Mouse (Mus musculus) left cerebral cortex, postnatal 14 days (tissue): ENCODE measurements around the gene Phactr1. TPM values are rescaled to one million over a fixed set of nuclear protein-coding genes. Genes with fewer than 3 reads are reported as not detected.
A peak's percentile ranks its signal among the peaks of the same experiment; 100 is the strongest.

Experiments used
- DNase-seq, 2 experiments: peaks; one replicate each; pipeline ENCODE4 v3.0.0; 2021 to 2022; ENCODE audit warnings: low spot score in 2 of 2, mixed read lengths in 1 of 2
- intact Hi-C: fragments of 180-260 bp; cut with DNase I; formaldehyde crosslinking; loops from one replicate; pipeline ENCODE4 v1.15.1; 2025
- total RNA-seq, 2 experiments: library from RNA; stranded (reverse); gene quantifications; 2 replicates each; pipeline ENCODE4 v1.2.3; 2021

The Phactr1 gene
- total RNA-seq, 2 experiments from 2014 or later = 449 to 512 TPM

- DNase-seq = peak in 1 of 2 experiments; percentile 34
- intact Hi-C loops = no loop called here
These were observed 311.9 kb downstream of the Phactr1 start for GRCm38 (mm10) chr13:42992306-42992705.

GRCm38 (mm10) chr13:42994276-42994675 is 313.9 kb downstream of the Phactr1 start:
- intact Hi-C loops = no loop called here
- no peak for DNase-seq

- intact Hi-C loops = no loop called here
- DNase-seq = peak in 1 of 2 experiments; percentile 27
These were observed 315.8 kb downstream of the Phactr1 start for GRCm38 (mm10) chr13:42996188-42996587.

- intact Hi-C loops = no loop called here
- no peak for DNase-seq
These were observed 318.9 kb downstream of the Phactr1 start for GRCm38 (mm10) chr13:42999287-42999686.

GRCm38 (mm10) chr13:43005131-43005579 is 324.7 kb downstream of the Phactr1 start:
- intact Hi-C loops = no loop called here
- no peak for DNase-seq

GRCm38 (mm10) chr13:43008466-43008865 is 328.0 kb downstream of the Phactr1 start:
- intact Hi-C loops = no loop called here
- no peak for DNase-seq

GRCm38 (mm10) chr13:43009596-43009995 is 329.2 kb downstream of the Phactr1 start:
- intact Hi-C loops = no loop called here

GRCm38 (mm10) chr13:43011516-43011915 is 331.1 kb downstream of the Phactr1 start:
- intact Hi-C loops = no loop called here
- DNase-seq = no peak

More at GRCm38 (mm10) chr13:43009596-43009995, 329.2 kb downstream of the Phactr1 start:
- DNase-seq = no peak

- no peak for DNase-seq
- intact Hi-C loops = no loop called here
These were observed 333.6 kb downstream of the Phactr1 start for GRCm38 (mm10) chr13:43013984-43014383.

- no peak for DNase-seq
- intact Hi-C loops = no loop called here
These were observed 335.3 kb downstream of the Phactr1 start for GRCm38 (mm10) chr13:43015768-43016167.

GRCm38 (mm10) chr13:43018863-43019262 is 338.4 kb downstream of the Phactr1 start:
- intact Hi-C loops = no loop called here
- DNase-seq = no peak

- intact Hi-C loops = no loop called here
- no peak for DNase-seq
These were observed 340.6 kb downstream of the Phactr1 start for GRCm38 (mm10) chr13:43021031-43021430.

- intact Hi-C loops = no loop called here
These were observed 342.6 kb downstream of the Phactr1 start for GRCm38 (mm10) chr13:43023005-43023404.

GRCm38 (mm10) chr13:43027568-43027967 is 347.1 kb downstream of the Phactr1 start:
- intact Hi-C loops = no loop called here
- no peak for DNase-seq

More at GRCm38 (mm10) chr13:43023005-43023404, 342.6 kb downstream of the Phactr1 start:
- DNase-seq = no peak

GRCm38 (mm10) chr13:43030222-43030621 is 349.8 kb downstream of the Phactr1 start:
- peak in 1 of 2 experiments; percentile 57 for DNase-seq
- intact Hi-C loops = no loop called here

- intact Hi-C loops = no loop called here
- DNase-seq = no peak
These were observed 352.0 kb downstream of the Phactr1 start for GRCm38 (mm10) chr13:43032451-43032850.

- intact Hi-C loops = no loop called here
- no peak for DNase-seq
These were observed 356.1 kb downstream of the Phactr1 start for GRCm38 (mm10) chr13:43036510-43036909.

GRCm38 (mm10) chr13:43042766-43043165 is 362.3 kb downstream of the Phactr1 start:
- no peak for DNase-seq
- intact Hi-C loops = no loop called here

- DNase-seq = no peak
These were observed 368.1 kb downstream of the Phactr1 start for GRCm38 (mm10) chr13:43048553-43048952.

GRCm38 (mm10) chr13:43053201-43053600 is 372.8 kb downstream of the Phactr1 start:
- intact Hi-C loops = no loop called here
- DNase-seq = no peak

More at GRCm38 (mm10) chr13:43048553-43048952, 368.1 kb downstream of the Phactr1 start:
- intact Hi-C loops = no loop called here

- no peak for DNase-seq
- intact Hi-C loops = no loop called here
These were observed 374.7 kb downstream of the Phactr1 start for GRCm38 (mm10) chr13:43055136-43055535.

- DNase-seq = no peak
- intact Hi-C loops = no loop called here
These were observed 376.7 kb downstream of the Phactr1 start for GRCm38 (mm10) chr13:43057104-43057503.
